Mouse (Mus musculus) hematopoietic stem cell, adult 5-6 weeks (primary cell): ENCODE data around the gene Rpl35a. TPM values are rescaled to one million over a fixed set of nuclear protein-coding genes. Genes with fewer than 3 reads are reported as not detected.
A peak's percentile ranks its signal among the peaks of the same experiment; 100 is the strongest.

Source experiments
- ATAC-seq, 2 experiments: fragments of 125-278 bp in 1 of 2; replicated peaks in 1 of 2; 2 replicates each; pipeline ENCODE4 v1.8.0; 2016 to 2017; ENCODE audit warnings: inconsistent platforms in 2 of 2, mild to moderate bottlenecking in 2 of 2, moderate number of reproducible peaks in 2 of 2, low read depth in 1 of 2, moderate TSS enrichment in 1 of 2; ENCODE audit not compliant: low FRiP score in 2 of 2, poor library complexity in 2 of 2, severe bottlenecking in 2 of 2, insufficient read depth in 1 of 2, low TSS enrichment in 1 of 2
- total RNA-seq: library from RNA; stranded (forward); fragments of 172-1452, 232-1000 nt; gene quantifications from 2 replicates; pipeline ENCODE4 v1.2.3, GENCODE M21; 2017

Rpl35a gene
- 1,452 and 2,432 TPM in 2 replicates for total RNA-seq

DNA sequence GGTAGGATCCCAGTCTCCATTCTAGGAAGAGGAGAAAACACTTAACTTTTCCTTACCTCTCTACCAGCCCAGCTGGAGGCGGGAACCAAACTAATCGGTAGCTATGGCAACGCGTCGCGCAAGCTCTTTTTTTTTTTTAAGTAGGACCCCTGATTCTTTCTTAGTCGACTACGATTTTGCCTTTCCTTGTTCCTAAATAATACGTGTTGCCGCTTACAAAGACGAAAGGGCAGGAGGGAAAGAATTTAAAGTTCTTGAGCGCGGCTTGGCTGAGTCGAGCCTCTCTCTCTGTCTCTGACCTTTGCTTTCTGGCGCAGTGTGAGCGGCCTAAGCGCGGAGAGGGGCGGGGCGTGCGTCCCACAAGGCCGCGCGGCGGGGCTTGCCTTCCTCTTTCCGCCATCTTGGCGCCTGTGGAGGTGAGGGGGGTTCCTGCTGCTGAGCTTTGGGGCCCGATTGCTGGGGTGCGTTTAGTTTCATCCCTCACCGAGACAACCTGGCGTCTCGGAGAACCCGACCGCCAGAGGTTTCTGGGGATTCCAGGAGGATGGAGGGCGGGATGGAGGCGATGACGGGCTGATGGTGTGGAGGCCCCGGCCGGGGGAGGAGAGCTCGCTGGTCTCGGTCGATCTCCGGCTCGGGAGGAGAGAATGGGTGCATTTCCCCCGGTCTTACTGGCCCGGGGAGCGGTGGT, at the start of gene Rpl35a, which contains the start of gene Iqcg:
TSS of gene Rpl35a (plus strand) at position 359 of the 691 bp plus-strand sequence.
TSS of gene Iqcg (minus strand) at position 124 of the 691 bp plus-strand sequence.
- ATAC-seq = peak; percentile 88 to 96

DNA sequence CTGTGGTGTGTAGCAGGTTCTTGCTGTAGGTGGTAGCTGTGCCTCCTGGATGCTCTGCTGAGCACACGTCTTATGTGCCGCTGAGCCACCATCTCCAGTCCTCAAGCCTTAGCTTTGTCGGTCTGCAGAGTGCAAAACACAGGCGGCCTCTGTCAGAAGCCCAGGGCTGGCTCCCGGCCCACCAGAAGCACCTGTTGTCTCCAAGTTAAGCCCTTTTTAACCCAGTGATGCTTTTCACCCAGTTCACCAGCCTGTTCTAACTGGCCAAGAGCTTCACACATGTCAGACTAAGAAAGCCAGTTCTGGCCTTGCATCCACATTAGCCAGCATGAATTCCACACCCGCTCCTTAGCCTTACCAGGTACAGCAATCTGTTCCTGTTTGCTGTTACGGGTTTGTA, 49.4 kb upstream of the Rpl35a start:
- no peak for ATAC-seq

DNA sequence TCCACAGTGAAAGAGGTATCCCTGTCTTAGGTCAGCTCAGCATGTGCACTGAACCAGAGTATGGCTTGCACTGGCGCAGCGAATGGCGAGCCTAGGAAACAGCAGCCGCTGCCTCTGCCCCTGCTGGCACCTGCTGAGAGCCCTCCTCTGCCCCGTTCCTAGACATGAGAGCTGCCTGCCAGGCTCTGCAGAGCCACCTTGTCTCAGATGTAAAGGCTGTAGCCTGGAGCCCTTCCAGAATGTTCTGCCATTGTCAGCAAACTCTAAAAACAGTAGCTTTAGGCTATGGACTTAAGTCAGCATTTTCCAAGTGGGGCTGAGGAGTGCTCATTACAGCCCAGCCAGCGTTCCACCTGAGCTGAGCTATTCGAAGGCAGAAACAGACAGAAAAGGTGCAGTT, 48.8 kb upstream of the Rpl35a start:
- no peak for ATAC-seq

DNA sequence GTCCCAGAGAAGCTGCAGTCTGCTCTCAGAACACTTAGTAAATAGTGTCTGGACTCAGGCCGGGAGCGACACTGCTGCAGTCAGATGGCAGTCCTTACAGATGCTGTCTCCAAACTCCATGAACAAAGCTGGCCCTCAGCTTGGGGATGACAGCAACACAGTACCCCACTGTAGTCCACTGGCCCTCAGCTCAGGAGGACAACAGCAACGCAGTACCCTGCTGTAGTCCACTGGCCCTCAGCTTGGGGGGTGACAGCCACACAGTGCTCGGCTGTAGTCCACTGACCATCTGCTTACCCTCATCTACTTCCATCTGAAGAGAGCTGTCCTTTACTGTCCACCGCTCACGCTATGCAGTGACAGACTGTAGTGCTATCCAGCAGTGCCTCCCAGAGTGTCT, 46.1 kb upstream of the Rpl35a start:
- ATAC-seq = no peak

DNA sequence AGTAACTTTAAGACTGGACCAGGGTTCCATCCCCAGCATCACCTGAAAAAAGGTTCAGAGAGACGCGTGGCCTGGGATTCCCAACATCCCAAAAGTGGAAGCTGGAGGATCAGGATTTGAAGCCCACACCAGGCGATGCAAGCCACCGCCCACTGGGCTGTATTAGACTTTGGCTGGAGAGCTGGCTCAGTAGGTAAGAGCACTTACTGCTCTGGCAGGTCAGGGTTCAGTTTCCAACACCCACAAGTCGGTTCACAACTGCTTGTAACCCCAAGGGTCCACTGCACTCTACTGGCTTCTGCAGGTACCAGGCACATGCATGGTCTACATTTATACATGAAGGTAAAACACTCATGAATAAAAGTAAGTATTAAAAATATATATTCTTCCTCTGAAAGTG, 42.5 kb upstream of the Rpl35a start:
- ATAC-seq = no peak

DNA sequence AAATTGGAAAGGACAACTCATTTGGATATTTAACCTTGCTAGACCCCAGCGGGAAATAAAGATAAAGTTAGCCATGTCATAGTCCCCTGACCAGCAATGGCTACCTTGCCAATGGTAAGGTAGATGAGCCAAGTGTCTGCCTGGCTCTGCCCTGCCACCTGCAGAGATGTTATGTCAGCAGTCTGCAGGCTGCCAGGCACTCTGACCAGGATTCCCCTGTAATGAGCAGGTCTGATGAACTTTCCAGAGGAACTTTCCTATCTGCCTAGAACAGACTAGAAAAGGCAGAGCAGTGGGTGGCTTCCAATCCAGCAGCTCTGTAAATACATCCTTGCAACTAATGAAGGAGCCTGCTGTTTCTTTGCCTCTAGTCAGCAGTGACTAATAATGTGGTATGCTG, 41.3 kb upstream of the Rpl35a start:
- no peak for ATAC-seq

DNA sequence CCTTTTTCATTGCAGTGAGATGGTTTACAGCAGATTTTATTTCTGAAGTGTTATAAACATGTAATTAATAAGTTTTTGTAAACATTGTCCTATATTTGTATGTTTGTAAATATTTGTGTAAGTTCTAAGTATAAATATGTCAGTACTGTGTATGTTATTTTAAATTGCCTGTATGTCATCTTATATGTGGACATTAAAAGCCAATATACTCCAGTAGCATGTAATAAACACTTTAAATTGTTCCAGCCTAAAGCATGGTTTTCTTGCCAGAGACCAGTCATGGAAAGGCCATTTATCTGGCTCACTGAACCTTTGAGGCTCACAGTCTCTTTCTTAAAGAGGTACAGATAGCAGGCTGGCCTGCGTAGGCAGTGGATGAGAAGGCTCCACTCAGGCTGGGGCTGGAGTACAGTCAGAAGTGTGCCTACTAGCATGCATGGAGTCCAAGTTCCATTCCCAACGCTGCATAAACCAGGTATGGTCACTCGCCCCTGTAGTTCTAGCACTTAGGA, 40.8 kb upstream of the Rpl35a start:
- ATAC-seq = no peak

DNA sequence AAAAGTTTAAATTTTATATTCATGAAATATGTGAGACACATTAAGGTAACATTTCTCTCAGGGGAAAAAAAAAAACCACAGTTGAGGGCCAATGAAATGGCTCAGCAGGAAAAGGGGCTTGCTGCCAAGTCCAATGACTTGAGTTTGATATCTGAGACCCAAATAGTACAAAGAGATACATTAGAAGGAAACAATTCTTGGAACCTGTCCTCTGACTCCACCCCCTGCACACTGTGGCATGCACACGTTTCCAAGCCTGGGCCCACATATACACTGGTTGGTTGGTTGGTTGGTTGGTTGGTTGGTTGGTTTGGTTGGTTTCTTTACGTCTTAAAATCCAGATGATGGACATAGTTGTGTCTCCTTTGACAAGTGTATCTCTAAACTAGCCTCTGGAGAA, 40.3 kb upstream of the Rpl35a start:
- ATAC-seq = no peak

DNA sequence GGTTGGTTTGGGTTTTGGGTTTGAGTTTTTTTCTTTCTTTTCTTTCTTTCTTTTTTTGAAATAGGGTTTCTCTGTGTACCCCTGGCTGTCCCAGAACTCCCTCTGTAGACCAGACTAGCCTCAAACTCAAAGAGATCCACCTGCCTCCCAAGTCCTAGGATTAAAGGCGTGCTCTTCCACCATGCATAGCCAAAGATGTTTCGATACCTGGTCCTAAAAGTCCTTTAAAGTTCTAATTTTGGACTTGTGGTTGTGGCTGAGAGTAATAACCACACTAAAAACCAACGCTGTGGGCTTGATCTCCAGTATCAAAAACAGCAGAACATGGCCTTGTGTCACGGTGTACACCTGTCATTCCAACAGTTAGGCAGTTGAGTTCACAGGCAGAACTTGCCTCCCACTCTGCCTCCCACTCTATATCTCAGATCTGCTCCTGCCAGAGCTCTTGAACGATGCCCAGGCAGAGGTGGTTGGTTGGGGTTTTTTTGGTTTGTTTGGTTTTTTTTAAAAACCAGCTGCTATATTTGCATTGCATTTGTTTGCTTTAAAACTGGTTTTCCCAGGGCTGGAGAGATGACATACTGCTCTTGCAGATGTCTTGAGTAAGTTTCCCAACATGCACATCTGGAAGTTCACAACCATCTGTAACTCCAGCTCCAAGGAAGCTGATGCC, 38.4 kb upstream of the Rpl35a start:
- ATAC-seq = no peak

DNA sequence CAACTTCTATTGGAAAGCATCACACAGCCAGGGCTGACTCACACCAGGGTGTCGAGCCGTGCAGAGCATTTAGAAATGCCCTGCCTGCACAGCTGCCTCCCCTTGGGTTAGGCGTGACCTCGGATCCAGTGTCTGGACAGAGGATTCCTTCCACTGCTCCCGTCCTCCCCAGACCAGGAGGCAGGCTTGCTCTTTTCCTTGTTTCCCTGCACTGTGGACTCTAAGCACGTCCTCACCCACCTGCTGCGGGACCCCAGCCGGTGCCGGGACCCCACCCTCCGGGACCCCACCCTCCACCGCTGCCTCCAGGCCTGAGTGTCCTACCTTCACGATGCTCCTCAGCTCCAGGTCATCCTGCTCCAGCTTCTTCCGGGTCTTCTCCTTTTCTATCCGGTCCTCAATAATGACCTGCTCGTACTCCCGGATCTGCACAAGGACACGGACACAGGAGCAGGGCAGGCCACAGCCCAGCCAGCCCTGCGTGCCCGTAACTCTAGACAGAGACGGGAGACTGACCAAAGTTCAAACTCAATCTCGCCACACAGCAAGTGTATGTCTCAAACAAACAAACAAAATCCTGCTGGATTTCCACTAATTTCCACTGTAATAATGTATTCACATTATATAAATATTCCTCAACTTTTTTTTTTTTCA, 37.0 kb upstream of the Rpl35a start:
- ATAC-seq = no peak

DNA sequence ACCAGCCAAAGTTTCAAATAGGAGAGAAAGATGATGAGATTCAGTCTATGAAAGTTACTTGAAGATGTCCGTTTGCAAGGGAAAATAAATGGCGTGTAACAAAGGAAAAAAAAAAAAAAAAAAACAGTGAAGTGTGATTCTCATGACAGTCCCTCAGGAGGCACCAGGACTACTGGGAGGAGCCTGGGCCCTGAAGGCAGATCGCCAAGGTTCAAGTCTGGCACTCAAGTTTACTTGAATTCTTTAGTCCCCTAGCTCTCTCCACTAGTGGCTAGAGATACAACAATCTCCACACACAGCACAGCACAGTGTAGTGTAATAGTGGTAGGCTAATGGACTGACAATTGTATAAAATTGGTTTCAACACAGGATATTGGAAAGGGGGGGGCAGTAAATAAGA, 34.9 kb upstream of the Rpl35a start:
- no peak for ATAC-seq

DNA sequence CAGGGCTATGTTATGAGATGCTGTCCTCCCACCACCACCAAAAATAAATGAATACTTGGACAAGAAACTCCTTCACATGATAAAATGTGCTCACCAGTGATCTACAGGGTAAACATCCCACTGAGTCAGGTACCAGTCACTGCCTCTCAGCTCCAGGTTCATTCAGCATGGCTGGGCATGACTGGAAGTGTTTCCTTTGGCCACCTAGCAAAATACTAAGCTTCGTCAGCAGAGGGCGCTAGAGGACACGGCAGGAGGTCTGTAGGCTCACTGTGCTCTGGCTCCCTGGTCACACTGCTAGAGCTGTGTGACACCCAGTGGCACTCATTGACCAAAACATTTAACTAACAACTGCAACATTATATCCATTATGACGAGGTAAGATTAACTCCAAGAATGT, 32.5 kb upstream of the Rpl35a start:
- ATAC-seq = peak; percentile 81 to 87

DNA sequence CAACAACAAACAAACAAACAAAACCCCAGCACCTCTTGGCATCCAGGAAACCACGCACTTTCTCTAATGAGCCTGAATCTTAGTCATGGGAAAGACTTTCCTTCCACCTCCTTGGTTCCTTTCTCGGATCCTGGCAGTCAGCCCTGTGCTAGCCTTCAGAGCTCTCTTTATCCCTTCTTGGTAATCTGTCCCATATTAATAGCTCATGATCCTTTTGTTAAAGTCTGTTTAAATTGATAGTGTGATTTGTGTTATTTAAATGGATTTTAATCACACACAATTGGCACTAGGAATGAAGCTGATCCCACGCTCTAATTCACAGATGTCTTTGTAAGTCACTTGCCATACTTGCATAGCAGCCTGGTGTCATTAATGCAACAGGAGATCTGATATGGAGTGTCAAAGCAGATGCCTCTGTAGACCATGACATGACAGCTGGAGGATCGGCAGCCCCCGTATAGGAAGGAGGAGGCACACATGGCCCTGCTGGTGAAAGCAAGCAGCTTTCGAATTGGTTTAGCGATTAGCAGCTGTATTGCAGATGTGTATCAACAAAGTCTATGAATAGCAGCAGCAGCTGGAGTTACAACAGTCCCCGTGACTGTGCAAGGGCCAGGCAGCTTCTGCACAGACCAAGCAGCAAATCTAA, 31.7 kb upstream of the Rpl35a start:
- ATAC-seq = no peak

DNA sequence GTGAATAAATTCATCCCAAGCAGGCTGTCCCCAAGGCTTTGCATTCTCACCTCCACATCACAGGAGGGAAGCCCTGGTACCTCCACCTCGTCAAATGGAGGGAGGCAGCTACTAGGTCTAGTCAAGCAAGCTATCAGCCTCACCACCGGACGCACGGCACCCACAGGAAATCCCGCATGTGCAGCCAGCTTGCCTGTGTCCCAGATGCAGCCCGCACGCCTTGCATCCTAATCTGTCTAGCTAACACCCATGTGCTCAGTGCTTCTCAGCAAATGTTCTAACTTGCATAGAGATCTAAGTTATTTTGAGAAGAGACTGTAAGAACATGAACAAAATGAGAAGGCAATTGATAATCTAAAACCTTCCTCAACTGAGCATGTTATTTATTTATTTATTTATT, 29.9 kb upstream of the Rpl35a start:
- ATAC-seq = no peak

DNA sequence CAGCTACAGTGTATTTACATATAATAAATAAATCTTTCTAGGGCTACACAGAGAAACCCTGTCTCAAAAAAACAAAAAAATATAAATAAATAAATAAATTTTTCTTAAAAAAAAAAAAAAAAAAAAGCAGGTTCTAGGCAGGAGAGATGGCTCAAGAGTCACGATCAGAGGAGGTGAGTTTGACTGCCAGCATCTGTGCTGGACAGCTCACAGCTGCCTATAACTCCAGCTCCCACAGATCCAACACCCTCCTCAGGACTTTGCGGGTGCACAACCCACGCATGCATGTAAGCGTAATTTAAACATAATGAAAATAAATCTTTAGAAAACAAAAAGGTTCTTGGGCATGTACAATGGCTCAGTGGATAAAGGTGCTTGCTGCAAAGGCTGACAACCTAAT, 20.2 kb upstream of the Rpl35a start:
- ATAC-seq = no peak

DNA sequence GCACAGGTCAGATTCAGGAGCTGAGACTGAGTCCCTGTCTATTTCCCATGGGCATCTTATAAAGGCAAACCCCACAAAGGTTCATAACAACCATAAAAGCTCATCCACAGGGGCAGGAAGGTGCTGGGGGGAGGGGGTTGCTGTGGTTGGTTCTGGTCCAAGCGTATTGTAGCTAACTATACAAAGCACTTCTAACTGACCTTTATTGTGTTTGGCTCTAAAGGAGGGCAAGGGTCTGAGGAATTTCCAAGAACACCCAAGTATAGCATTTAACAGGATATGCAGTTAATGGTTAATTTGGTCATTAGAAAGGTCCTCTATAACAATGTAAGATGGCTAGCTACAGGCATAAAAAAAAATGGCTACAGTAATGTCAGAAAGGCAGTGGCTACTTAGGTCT, 13.6 kb upstream of the Rpl35a start:
- ATAC-seq = no peak

DNA sequence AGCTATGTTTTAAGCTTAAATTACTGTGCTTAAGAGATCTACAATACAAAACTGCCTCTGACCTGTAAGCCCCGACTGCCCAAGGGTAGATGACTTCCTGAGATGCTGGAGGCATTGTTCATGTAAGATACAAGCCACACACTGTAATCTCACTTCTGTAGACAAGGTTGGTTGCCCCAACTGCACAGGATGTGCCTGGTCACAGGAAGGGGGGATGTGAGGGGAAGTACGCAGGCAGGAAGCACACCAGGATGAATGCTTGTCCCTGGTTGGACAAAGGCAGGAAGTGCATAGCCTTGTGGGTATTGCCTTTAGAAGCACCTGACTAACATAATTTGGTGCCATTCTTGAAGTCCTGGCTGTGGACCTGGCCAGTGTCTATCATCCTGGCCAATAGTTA, 13.0 kb upstream of the Rpl35a start:
- peak in 1 of 2 experiments; percentile 48; a peak in 2 of 4 replicates for ATAC-seq

DNA sequence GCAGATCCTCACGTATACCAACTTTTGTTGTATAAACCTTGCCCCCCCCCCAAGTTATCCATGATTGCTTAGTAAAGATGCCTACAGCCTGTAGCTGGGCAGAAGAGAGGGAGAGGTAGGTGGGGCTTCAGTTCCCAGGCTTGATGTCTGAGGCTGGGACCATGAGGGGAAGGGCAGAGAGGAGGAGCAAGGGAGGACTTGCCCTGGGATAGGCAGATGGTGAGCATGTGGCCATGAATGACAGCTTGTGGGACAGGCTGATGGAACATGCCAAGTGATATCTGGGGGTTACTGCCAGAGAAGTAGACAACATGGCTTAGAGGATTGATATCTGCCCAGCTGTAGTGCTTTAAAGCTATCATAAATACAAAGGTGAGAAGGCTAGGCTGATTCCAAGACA, 8.2 kb upstream of the Rpl35a start:
- no peak for ATAC-seq
